Mouse (Mus musculus): ENCODE data around the gene Lrp6. TPM values are rescaled to one million over a fixed set of nuclear protein-coding genes. Genes with fewer than 3 reads are reported as not detected.

Lrp6 gene
- polyA plus RNA-seq, 1 experiment from 2014 or later = 11.9 TPM

DNA sequence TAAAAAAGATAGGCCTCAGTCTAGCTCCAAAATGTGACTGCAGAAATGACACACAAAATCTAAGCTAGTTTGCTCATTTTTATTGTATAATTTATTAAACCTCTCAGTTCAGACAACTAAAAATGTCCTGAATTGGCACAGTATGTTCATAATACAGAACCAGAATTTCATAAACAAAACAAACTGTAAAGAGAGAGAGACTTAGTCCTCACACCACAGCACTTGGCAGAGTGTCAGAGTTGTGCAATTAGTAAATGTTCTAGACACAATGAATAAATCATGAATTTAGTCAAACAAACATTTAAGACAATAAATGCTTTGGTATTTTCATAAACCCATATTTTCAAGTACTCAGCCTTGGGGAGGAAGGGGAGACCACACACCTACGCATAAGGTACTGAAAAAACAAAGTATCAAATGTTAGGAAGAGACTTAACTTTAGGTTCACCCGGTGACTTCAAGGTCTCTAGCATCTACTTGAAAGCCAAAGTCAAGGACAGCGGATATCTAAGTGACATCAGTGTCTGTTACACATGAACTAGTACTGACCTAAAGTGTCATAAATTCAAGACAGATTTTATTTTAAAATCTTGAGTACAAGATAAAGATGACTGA, 52.8 kb downstream of the Lrp6 start:
- H3K9me3 ChIP-seq (ENCODE audit: control insufficient read depth, low read length) = no peaks in the 10 kb centered on the region
- H3K4me3 ChIP-seq (ENCODE audit: low read length) = no peak overlapping the region
- H3K4me2 ChIP-seq (ENCODE audit: low read depth, low read length) = no peak overlapping the region
- H3K36me3 ChIP-seq (ENCODE audit: control insufficient read depth, insufficient read depth, low read length) = no peaks in the 10 kb centered on the region
- no peaks in the 10 kb centered on the region for H3K27me3 ChIP-seq (replicated peaks; ENCODE audit: control insufficient read depth, insufficient read depth, low read length)
- no peak overlapping the region for H3K27ac ChIP-seq (ENCODE audit: low read length)
- no peak for ATAC-seq
- no peak overlapping the region for H3K9ac ChIP-seq (ENCODE audit: low read depth, low read length)
- WGBS = 77% methylated on average over 3 of the region's 3 CpGs
- peaks cover 29% of the 10 kb centered on the region for H3K4me1 ChIP-seq (ENCODE audit: control insufficient read depth, insufficient read depth, low read length)

DNA sequence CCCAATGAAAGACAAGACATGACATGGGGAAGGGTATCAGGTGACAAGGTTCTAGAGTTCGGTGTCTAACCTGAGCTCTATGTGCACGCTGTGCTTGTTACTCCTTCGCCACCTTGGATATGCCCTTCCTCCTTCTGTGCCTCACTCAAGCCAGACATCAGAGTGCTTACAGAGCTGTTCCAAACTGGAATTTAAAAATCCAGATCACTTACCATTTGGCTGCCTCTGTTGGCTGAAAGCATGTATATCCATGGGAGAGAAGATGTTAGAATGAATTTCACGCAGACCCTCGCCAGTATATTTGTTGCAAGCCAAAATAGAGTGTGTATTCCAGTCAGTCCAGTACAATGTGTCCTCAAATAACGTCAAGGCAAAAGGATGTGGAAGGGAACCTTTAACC, 53.8 kb downstream of the Lrp6 start:
- WGBS = 83% methylated on average over 6 of the region's 6 CpGs
- no peaks in the 10 kb centered on the region for H3K36me3 ChIP-seq (ENCODE audit: control insufficient read depth, insufficient read depth, low read length)
- no peak overlapping the region for H3K4me2 ChIP-seq (ENCODE audit: low read depth, low read length)
- H3K9me3 ChIP-seq (ENCODE audit: control insufficient read depth, low read length) = no peaks in the 10 kb centered on the region
- no peaks in the 10 kb centered on the region for H3K27me3 ChIP-seq (replicated peaks; ENCODE audit: control insufficient read depth, insufficient read depth, low read length)
- H3K27ac ChIP-seq (ENCODE audit: low read length) = no peak overlapping the region
- no peak overlapping the region for H3K4me3 ChIP-seq (ENCODE audit: low read length)
- H3K9ac ChIP-seq (ENCODE audit: low read depth, low read length) = no peak overlapping the region
- ATAC-seq = no peak
- peaks cover 29% of the 10 kb centered on the region for H3K4me1 ChIP-seq (ENCODE audit: control insufficient read depth, insufficient read depth, low read length)

DNA sequence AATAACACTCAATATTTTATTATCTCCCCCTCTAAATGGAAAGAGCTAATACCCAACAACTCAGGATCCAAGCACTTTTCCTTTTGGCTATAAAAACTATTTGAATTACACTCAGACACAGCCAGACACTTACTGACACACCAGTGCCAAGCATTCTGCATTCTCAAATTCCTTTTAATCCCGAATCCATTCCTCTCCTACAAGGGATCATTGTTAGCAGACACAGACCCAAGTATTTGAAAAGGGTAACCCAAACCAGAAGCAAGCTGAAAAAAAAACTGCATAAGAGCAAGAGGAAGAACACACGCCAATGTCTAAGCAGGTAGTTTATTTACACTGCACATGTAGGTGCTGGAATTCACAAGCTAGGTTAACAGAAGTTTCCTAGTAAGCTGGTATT, 54.3 kb downstream of the Lrp6 start:
- Histone ChIP-seq H3K4me1 (ENCODE audit: control insufficient read depth, insufficient read depth, low read length) (peaks cover 28% of the 10 kb centered on the region), H3K9ac (ENCODE audit: low read depth, low read length) (no peak overlapping the region), H3K36me3 (ENCODE audit: control insufficient read depth, insufficient read depth, low read length) (no peaks in the 10 kb centered on the region), H3K27me3 (replicated peaks; ENCODE audit: control insufficient read depth, insufficient read depth, low read length) (no peaks in the 10 kb centered on the region), H3K9me3 (ENCODE audit: control insufficient read depth, low read length) (no peaks in the 10 kb centered on the region), H3K27ac (ENCODE audit: low read length) (no peak overlapping the region), H3K4me2 (ENCODE audit: low read depth, low read length) (no peak overlapping the region), H3K4me3 (ENCODE audit: low read length) (no peak overlapping the region)
- WGBS = 50% methylated on average over 2 of the region's 2 CpGs
- ATAC-seq = no peak

DNA sequence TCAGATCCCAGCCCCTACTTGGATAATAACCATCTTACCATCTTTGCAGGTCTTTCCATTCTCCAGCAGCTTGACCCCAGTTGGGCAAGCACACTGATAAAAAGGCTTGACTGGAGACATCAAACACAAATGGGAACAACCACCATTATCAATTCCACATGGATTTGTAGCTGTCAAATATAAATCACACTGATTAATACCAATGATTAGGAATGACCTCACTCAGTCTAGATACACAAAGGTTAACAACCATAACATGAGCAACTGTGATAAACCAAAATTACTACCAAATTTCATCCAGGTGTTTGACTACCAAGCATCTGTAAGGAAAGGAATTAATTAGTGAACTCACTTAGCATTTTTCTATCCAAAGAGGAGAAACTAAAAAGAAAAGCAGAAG, 55.6 kb downstream of the Lrp6 start:
- H3K27ac ChIP-seq (ENCODE audit: low read length) = no peak overlapping the region

DNA sequence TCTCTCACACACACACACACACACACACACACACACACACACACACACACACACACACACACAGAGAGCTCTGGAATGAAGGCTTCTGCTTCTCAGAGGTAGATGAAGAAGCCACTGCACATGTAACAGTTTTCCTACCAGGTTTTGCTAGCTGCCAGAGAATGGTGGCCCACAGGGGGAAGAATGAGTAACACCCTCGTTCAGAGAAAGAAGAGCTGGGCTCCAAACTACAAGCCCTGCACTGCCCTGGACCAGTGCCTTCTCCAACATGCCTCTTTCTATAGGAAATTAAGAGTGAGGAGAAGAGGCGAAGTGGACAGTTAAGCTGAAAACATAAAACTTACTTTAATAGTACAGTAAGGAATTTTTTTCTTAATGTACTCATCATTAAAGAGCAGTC, 56.5 kb downstream of the Lrp6 start:
- no peak for ATAC-seq
- Histone ChIP-seq H3K27ac (ENCODE audit: low read length) (no peak overlapping the region), H3K4me1 (ENCODE audit: control insufficient read depth, insufficient read depth, low read length) (peaks cover 17% of the 10 kb centered on the region), H3K36me3 (ENCODE audit: control insufficient read depth, insufficient read depth, low read length) (peaks cover 8% of the 10 kb centered on the region; the same call in 1 of the 2 replicates), H3K4me3 (ENCODE audit: low read length) (no peak overlapping the region), H3K4me2 (ENCODE audit: low read depth, low read length) (no peak overlapping the region), H3K27me3 (replicated peaks; ENCODE audit: control insufficient read depth, insufficient read depth, low read length) (no peaks in the 10 kb centered on the region), H3K9ac (ENCODE audit: low read depth, low read length) (no peak overlapping the region), H3K9me3 (ENCODE audit: control insufficient read depth, low read length) (no peaks in the 10 kb centered on the region)
- 47% methylated on average over 2 of the region's 2 CpGs for WGBS

More for the DNA sequence above, 55.6 kb downstream of the Lrp6 start:
- H3K4me2 ChIP-seq (ENCODE audit: low read depth, low read length) = no peak overlapping the region
- no peaks in the 10 kb centered on the region for H3K27me3 ChIP-seq (replicated peaks; ENCODE audit: control insufficient read depth, insufficient read depth, low read length)
- H3K36me3 ChIP-seq (ENCODE audit: control insufficient read depth, insufficient read depth, low read length) = peaks cover 5% of the 10 kb centered on the region; the same call in 1 of the 2 replicates
- ATAC-seq = no peak
- H3K4me3 ChIP-seq (ENCODE audit: low read length) = no peak overlapping the region
- H3K4me1 ChIP-seq (ENCODE audit: control insufficient read depth, insufficient read depth, low read length) = peaks cover 21% of the 10 kb centered on the region
- no peaks in the 10 kb centered on the region for H3K9me3 ChIP-seq (ENCODE audit: control insufficient read depth, low read length)
- H3K9ac ChIP-seq (ENCODE audit: low read depth, low read length) = no peak overlapping the region

DNA sequence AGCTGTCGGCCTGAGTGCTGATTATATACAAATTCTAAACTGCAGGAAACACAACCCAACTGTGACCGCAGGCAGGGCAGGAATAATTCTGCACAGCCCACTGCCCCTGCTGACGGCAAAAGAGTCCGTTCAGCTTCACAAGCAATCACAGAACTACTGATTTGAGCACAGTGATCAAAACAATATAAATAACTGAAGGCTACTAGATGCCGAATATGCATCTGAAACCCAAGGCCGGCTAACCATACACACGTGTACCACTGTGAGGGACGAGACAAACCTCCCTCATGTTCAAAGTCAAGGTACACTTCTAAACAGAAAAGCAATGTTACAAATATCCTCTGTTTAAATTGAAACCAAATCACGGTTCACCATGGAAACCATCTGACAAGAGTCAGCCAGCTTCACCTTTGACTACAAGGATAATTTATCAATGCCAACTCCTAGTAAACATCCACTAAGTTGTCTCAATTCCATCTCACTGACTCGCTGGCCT, 57.0 kb downstream of the Lrp6 start:
- Histone ChIP-seq H3K27ac (ENCODE audit: low read length) (no peak overlapping the region), H3K4me1 (ENCODE audit: control insufficient read depth, insufficient read depth, low read length) (peaks cover 17% of the 10 kb centered on the region), H3K36me3 (ENCODE audit: control insufficient read depth, insufficient read depth, low read length) (peaks cover 8% of the 10 kb centered on the region; the same call in 1 of the 2 replicates), H3K27me3 (replicated peaks; ENCODE audit: control insufficient read depth, insufficient read depth, low read length) (no peaks in the 10 kb centered on the region), H3K4me3 (ENCODE audit: low read length) (no peak overlapping the region), H3K4me2 (ENCODE audit: low read depth, low read length) (no peak overlapping the region), H3K9me3 (ENCODE audit: control insufficient read depth, low read length) (no peaks in the 10 kb centered on the region), H3K9ac (ENCODE audit: low read depth, low read length) (no peak overlapping the region)
- WGBS = 29% methylated on average over 10 of the region's 10 CpGs
- peak; percentile 23; the same call in 1 of the 2 replicates for ATAC-seq

DNA sequence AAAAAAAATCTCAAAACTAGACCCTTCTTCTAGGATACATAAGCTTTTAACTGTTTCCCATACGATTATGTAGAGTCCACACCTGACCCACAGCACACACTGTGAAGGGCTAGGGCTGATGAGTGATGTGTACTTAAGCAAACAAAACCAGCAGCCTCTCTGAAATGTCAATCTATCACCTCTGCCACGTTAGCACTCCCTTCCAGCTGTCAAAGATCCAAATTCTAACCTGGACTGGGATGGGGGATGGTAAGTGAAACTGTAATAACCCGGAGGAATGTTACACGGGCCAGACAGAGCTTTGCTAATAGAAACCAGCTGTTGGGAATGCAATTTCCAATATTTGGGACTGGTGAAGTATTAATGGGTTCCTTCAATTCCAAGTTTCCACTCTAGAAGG, 61.9 kb downstream of the Lrp6 start:
- peak; percentile 36; the same call in 1 of the 2 replicates for ATAC-seq
- 28% methylated on average over 4 of the region's 4 CpGs for WGBS

DNA sequence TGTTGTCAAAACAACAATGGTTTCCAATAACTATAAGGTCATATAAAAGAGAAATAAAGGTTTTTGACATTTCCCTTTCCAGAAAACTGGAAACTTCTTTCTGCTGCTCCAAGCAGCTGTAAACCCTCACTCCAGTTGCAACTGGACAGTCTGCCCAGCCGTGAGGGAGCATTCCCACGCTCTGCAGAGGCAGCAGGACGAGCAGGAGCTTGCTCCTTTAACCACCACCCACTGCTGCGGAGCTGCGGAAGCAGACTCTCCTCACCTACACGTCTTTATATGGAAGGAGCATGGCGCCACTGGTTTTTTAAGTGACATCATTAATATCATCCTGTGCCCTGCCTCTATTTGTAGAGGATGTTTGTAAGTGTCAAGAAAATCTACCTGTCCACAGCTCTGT, 64.4 kb downstream of the Lrp6 start:
- 58% methylated on average over 7 of the region's 7 CpGs for WGBS
- Histone ChIP-seq H3K27ac (ENCODE audit: low read length) (no peak overlapping the region), H3K36me3 (ENCODE audit: control insufficient read depth, insufficient read depth, low read length) (peaks cover 7% of the 10 kb centered on the region; the same call in 1 of the 2 replicates), H3K9me3 (ENCODE audit: control insufficient read depth, low read length) (no peaks in the 10 kb centered on the region), H3K4me2 (ENCODE audit: low read depth, low read length) (no peak overlapping the region), H3K27me3 (replicated peaks; ENCODE audit: control insufficient read depth, insufficient read depth, low read length) (no peaks in the 10 kb centered on the region), H3K9ac (ENCODE audit: low read depth, low read length) (no peak overlapping the region), H3K4me1 (ENCODE audit: control insufficient read depth, insufficient read depth, low read length) (peaks cover 12% of the 10 kb centered on the region), H3K4me3 (ENCODE audit: low read length) (no peak overlapping the region)
- ATAC-seq = no peak

More for the DNA sequence above, 61.9 kb downstream of the Lrp6 start:
- Histone ChIP-seq H3K36me3 (ENCODE audit: control insufficient read depth, insufficient read depth, low read length) (peaks cover 8% of the 10 kb centered on the region; the same call in 1 of the 2 replicates), H3K9ac (ENCODE audit: low read depth, low read length) (no peak overlapping the region), H3K9me3 (ENCODE audit: control insufficient read depth, low read length) (no peaks in the 10 kb centered on the region), H3K4me3 (ENCODE audit: low read length) (no peak overlapping the region), H3K4me2 (ENCODE audit: low read depth, low read length) (no peak overlapping the region), H3K4me1 (ENCODE audit: control insufficient read depth, insufficient read depth, low read length) (peaks cover 10% of the 10 kb centered on the region), H3K27ac (ENCODE audit: low read length) (no peak overlapping the region), H3K27me3 (replicated peaks; ENCODE audit: control insufficient read depth, insufficient read depth, low read length) (no peaks in the 10 kb centered on the region)

DNA sequence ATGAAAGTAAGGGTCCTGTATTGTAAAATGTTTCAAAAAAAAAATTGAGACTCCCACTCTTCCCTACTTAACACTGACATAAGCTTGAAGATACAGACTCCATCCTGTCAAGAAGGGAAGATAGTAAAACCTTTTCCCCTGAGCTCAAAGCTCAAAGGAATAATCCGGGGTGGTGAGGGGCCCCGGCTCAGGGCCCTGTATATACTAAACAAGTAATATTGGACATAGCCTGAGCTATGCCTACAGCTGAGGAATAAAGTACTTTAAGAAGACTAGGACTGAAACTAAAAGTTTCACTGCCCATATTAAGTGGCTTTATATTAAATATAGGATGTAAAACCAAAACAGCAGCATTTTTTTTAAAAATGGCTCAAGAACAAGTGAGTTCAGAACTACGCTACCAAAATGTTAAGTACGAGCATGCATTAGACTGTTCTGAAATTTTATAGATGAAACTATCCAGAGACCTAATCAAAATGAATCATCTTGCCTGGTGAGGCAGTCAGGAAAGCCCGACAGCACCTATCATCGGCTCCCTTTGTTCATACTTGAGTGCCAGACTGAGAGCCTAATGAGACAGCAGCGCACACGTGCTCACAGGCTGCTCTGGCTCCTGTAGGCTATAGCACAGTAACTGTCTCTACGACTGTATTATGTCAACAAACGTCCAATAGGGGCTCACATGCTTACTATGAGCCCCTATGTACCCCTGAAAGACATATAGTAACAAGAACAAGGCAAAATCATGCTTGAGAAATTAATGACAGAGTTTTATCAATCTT, 66.2 kb downstream of the Lrp6 start:
- Histone ChIP-seq H3K27me3 (replicated peaks; ENCODE audit: control insufficient read depth, insufficient read depth, low read length) (no peaks in the 10 kb centered on the region), H3K4me3 (ENCODE audit: low read length) (no peak overlapping the region), H3K4me2 (ENCODE audit: low read depth, low read length) (no peak overlapping the region), H3K36me3 (ENCODE audit: control insufficient read depth, insufficient read depth, low read length) (no peaks in the 10 kb centered on the region), H3K9ac (ENCODE audit: low read depth, low read length) (no peak overlapping the region), H3K9me3 (ENCODE audit: control insufficient read depth, low read length) (no peaks in the 10 kb centered on the region), H3K27ac (ENCODE audit: low read length) (no peak overlapping the region; the same call in 1 of the 2 replicates), H3K4me1 (ENCODE audit: control insufficient read depth, insufficient read depth, low read length) (peaks cover 12% of the 10 kb centered on the region)
- WGBS = 50% methylated on average over 10 of the region's 10 CpGs
- peak; percentile 58 for ATAC-seq
